Mouse (Mus musculus) frontal cortex, postnatal 25 days (tissue): ENCODE results near the gene Isg20l2.

Source experiments
- DNase-seq, 2 experiments: peaks; one replicate each; pipeline ENCODE4 v3.0.0; 2022; ENCODE audit warnings: low spot score in 2 of 2

Isg20l2 gene

DNA sequence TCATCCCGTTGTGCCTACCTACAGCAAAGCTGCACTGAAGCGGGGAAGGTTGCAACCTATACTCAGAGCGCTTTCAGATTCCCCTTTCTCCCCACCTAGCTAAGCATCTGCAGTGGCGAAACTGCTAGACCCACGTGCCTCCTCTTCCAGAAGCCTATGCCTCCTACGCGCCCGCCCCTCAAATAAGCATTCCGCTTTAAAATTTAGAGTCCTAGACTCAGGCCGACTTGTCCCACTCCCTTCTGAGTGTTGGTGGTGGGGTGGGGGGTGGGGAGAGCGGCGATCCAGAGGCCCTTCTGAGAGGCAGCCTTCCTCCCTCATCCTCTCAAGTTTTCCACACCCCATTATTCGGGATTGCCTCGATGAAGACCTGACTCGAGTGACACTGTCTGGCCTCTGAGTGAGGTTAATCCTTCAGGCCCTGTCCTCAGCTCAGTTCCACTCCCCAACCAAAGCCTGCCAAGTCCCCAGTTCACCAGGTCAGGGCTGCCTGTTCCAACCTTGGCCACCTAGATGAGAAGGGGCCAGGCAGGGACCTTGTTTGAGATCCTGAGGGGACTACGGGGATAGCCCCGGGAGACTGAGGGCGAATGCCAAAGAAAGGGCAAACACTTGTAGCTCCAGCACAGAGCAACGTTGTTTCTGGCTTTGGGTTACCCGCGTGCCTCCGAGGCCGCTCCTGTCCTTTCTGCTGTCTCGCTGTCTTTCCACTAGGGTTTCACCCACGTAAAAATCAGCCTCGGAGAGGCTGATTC lies 17.1 kb downstream of the Isg20l2 start:
- no peak for DNase-seq

DNA sequence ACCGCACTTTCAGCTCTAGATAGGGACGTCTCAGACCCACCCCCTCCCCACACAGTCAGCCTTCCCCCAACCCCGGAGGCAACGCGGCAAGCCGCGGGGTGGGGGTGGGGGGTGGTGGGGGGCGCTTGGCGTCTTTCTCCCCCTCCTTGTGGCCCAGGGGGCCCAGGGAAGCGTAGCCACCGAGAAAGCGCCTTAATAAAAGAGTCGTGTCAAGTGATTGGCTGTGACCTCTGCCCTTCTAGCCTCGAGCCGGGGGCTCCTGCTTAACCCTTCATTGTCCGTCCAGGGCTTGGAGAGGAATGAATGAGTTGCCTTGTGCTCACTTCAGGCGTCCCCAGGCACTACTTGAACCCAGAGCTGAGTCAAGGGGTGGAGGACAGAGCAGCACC lies 17.7 kb downstream of the Isg20l2 start:
- no peak for DNase-seq

DNA sequence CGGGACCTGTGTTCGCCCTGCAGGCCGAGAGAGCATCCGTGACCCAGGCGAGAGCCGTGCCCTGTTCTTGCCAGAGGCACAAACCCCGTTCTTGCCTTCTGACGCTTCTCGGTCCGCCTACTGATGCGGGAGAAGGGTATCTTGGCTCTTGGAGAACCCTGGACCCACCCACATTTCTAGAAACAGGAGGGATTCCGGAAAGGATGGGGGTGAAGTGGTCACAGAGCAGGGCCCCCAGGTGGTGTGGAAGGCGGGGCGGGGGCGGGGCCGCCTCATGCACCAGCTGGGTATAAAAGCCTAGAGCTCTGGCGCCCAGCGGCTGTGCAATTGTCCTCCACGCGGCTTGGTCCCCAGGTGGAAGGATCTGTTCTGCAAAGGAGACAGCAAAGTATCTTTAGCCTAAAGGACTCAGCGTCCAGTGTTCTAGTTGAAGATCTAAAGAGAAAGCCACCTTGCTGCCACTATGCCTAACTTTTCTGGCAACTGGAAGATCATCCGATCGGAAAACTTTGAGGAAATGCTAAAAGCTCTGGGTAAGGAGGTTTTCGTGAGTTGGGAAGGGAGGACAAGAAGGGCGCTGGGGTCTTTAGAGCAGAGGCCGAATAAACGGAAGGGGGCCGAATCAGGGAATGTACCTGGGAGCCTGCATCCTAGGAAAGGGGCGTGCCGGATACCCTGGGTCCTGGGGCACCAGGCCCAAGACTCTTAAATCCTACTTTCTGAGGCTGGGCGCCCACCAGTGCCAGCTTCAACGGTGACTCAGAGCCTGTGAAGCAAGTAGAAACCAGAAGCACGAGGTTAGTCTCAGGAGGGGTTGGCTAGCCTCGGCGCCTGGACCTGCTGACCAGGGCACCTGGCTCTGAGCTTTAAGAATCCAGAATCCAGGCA lies 18.5 kb downstream of the Isg20l2 start, which contains the start of gene Crabp2:
TSS of gene Crabp2 (plus strand) at position 289 of the 888 bp plus-strand sequence.
- DNase-seq, result no peak

DNA sequence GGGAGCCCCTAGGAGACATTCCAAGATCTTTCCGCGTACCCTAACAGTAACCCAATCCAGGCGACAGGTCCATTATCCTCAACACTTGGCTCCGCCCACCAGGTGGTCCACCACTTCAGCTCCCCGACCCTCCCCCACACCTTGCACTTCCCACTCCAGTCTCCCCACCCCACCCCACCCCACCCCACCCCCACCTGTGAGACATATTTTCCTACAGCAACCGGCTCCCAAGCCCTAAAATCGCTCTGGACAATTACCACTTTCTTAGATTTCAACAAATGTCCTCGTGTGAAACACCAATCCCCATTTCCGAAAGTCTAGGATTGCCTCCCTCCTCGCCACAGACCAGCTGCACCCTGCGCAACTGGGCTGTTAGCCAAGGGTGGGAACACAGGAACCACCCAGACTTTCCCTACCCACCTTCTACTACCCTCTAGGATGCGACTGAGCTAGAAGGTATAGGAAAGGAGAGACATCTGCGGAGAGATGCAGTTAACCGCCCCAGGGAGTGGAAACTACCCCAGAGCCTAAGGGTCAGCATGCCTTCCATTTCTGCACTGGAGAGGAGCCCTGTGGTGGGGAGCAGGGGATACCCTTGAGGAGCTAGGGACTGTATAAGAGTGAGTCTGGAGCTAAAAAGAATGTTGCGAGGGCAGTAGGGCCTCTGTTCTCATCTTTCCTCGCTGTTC lies 19.3 kb downstream of the Isg20l2 start:
- no peak for DNase-seq

DNA sequence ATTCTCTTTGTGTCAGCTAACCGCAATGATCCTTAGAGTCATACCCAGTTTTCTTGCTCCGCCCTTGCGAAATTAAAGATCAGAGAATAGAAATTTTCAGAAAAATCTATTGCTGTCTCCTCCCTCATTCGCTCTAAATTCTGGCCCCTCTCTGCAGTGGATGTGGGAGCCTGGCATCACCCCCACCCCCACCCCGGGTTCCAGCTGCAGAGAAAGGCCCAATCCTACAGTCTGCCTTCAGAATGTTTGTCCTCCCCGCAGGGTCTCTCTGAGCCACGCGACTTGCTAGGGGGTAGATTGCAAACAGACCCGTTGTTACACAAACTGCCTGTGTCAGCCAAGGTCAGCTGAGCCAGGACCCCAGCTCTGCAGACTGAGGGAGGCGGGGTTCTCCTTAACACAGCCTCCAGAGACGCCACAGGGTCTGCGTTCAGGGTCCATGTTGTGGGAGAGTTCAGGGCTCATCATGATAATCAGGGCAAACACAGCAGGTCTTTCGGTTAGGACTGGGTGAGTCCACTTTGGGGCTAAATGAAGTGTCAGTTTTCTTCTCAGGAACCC lies 19.9 kb downstream of the Isg20l2 start:
- no peak for DNase-seq

DNA sequence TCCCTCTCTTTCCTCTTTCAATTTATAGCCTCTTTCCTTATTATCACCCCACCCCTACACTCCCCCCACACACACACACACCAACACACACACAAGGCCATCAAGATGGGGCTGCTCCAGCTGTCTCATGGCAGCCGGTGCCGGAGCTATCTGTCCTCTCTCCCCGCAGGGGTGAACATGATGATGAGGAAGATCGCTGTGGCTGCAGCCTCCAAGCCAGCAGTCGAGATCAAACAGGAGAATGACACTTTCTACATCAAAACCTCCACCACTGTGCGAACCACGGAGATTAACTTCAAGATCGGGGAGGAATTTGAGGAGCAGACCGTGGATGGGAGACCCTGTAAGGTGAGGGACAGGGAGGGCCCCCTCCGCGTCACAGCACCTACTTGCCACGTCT lies 21.8 kb downstream of the Isg20l2 start:
- no peak for DNase-seq

DNA sequence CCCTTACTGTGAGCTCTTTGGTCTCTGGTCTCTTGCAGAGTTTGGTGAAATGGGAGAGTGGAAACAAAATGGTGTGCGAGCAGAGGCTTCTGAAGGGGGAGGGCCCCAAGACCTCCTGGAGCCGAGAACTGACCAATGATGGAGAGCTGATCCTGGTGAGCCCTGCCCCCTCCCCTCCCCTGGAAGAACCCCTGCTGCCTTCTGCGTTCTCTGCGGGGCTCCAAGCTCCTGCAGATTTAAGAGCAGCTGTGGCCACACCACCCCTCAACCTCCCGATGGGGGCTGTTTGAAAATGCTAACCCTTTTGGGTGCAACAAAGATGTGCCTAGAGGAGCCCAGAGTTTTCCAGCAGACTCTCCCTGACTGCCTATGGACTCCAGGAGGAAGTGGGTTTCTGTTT lies 22.3 kb downstream of the Isg20l2 start:
- DNase-seq, result no peak

DNA sequence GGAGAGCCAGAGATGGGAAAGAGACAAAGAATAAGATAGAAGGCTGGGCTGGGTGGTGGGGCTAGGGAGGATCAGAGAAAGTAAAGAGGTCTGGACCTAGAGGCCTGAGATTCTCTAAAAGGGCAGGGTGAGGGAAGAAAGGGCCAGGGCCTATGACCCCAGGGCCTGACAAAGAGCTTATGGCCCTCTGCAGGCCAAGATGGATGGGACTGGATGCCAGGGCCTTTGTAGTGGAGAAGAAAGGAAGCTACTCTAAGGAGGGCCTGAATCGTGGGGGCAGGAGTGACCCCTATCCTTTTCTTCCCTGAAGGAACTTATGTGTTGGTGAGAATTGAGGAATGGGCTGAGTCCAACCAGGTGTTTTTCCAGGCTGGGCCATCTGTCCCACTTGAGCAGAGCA lies 27.9 kb downstream of the Isg20l2 start:
- DNase-seq, result no peak

DNA sequence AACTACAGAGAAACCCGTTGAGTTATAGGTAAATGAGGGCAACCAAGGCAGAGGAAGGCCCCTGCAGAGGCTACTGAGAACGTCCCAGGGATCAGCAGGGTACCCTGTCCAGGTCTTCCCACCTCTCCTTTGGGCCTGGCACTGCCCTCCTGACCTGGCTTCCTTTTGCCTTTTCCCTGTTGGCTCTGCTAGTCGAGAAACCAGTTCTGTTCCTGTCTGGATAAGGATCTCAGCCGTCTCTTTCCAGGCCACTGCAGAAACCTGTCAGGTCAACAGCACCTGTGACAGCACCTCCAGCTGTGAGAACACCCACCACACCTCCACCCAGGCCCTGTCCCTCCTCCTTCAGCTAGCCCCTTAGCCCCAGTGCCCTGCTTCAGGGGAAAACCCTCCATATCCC lies 28.4 kb downstream of the Isg20l2 start:
- DNase-seq, result no peak

DNA sequence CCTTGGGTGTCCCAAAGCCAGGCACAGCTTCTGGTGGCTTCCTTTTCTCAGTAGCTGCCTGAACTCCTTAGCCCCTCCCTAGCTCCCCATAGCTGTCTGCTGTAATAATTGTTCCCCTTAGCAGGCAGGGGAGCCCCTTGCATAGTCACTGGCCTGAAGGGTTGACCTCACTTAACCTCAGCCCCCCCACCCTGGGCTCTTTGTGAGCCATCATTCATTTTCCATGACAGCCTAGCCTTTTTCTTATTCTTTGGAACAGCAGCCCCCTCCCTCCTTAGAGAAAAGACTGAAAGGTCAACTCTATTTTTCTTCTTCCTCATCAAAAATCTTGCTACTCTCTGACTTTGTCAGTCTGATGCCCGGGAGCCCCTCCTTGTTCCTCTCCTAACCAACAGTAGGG lies 28.9 kb downstream of the Isg20l2 start:
- no peak for DNase-seq

DNA sequence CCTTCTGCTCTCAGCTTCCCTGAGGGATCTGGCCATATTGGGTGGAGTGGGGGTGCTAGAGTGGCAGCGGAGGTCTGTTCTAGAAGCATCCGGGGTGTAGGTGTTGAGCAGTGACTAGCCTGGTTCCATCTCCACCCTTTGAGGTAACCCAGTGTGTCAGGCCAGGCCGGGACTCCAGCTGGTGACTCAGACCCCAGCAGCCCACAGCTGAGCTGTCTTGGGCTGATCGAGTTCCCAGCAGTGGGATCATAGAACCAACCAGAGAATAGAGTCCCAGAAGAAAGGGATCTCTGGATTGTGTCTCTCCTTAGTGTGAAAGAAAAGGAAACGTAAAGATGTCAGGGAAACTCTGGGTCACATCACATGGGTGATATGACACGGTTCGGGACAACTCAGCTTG lies 29.3 kb downstream of the Isg20l2 start:
- no peak for DNase-seq

DNA sequence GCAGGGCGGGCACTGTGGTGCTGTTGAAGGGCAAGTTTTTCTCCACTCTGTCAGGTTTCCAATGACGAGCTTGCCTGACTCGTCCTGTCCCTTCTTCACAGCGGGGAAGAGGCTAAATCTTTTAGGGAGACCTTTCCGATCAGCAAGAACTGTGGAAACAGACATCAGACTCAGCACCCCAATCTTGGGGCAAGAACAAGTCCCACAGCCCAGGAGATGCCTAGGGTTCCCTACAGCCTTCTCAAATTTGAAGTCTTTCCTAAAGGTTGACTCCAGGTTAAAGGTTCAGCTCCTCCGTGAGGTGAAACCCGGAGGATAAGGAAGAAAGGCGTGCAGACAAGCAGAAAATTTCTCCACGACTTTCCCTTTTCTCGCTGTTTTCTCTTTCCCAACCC lies 30.1 kb downstream of the Isg20l2 start:
- no peak for DNase-seq

DNA sequence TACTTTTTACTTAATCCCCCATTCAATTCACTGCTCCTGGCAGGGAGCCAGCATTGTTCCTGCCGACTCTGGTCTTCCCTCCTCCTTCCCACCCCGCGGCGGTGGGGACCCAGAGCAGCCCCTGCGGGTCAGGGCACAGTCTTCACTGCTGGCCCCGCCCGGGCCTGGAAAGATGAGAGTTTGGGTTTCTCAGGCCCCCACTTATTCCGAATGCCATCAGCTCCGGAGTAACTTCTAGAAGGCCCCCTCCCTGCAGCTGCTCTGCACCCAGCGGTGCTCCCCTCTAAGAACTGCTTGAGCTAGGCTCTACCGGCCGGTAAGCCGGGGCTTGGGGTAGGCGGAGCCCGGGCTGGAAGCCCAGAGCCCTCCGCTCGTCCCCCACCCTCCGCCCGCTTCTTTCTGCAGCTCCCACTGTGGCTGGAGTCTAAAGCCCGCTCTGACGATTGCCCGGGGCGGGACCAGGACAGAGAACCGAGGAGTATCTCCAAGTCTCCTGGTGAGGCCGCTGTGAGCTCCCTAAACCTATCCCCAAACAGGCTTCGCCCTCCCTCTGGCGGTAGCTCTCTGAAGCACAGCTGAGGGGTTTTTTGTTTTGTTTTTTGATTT lies 30.6 kb downstream of the Isg20l2 start:
- DNase-seq, result peak; percentile 48 to 56

DNA sequence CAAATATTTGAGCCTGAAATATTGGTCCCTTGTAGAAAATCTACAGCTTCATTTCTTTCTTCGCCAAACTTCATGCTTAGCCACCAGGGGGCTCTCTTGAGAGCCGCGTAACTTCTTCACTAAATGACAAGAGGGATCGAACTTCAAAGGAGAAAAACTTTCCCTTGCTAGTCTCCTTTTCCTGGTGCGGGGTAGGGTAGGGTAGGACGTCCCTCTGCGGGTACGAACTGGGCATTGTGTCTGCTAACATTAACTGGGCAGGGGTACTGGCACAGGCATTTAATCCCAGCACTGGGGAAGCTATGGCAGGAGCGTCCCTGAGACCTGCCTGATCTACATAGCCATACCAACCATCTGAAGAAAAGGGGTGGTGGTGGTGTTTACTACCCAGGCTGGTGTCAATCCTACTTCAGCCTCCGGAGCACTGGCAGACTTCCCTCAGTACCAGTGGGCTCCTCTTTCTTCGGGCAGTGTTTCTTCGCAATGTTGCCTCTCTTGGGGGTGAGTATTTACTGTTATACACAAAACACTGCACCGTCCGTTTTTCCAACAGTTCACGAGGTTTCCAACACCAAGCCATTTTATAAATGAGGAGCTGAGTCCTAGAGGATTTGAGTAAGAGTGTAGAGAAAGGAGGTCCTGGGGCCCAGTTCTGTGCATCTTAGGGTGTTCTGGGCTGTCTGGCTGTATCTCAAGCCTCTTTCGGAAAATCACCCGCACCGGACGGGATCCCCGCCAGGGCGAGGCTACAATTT lies 40.2 kb downstream of the Isg20l2 start:
- DNase-seq, result no peak

DNA sequence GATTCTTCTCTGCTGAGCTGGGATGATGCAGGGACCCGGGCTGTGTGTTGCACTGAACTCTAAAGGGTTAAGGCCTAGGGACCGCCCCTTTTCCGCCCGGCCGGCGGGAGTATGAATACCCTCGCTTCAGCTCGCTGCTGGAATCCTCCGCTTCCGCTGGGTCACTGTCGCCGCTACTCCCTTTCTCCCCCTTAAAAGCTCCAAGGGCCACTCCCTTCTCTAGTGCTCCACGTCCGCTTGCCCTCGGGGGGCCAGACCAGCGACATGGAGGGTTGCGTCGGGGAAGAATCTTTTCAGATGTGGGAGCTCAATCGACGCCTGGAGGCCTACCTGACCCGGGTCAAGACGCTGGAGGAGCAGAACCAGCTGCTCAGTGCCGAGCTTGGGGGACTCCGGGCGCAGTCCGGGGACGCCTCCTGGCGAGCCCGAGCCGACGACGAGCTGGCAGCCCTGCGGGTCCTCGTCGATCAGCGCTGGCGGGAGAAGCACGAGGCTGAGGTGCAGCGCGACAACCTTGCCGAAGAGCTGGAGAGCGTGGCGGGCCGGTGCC lies 40.9 kb downstream of the Isg20l2 start, which contains the start of gene Nes:
TSS of gene Nes (plus strand) at position 140 of the 550 bp plus-strand sequence.
- no peak for DNase-seq

DNA sequence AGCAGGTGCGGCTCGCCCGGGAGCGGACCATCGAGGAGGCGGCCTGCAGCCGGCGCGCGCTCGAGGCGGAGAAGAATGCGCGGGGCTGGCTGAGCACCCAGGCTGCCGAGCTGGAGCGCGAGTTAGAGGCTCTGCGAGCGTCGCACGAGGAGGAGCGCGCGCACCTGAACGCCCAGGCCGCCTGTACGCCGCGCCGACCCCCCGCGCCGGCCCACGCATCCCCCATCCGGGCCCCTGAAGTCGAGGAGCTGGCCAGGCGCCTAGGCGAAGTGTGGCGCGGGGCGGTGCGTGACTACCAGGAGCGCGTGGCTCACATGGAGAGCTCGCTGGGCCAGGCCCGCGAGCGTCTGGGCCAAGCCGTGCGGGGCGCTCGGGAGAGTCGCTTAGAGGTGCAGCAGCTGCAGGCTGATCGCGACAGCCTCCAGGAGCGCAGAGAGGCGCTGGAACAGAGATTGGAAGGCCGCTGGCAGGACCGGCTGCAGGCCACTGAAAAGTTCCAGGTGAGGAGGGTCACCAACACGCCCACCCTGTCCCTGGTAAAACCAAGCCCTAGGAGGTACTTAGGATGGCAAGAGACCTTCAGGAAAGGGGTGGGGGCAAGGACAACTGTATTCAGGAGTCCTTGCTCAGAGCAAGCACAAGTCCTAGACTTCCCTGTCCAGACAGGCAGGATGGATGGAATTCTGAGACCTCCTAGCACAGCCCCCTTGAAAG lies 41.5 kb downstream of the Isg20l2 start:
- no peak for DNase-seq

DNA sequence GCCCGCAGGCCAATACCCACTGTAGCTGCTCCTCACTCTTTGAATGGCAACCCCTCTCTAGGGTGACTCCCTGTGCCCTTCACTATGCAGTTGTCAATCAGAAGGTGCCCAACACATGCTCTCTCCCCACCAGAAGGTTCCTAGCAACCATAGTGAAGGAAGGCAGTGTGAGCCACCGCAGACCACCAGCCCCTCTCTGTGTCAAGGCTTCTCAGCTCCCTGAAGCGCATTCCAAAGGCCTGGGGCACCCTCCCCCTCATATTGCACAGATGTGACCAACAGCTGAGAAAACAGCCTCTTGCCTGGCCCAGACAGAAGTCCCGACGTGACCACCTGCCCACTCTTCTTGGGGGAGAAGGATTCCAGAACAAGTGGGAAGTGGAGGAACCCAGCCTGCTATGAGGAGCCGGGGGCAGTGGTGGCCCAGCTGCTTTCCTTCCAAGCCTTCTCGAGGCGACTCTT lies 42.1 kb downstream of the Isg20l2 start:
- no peak for DNase-seq

DNA sequence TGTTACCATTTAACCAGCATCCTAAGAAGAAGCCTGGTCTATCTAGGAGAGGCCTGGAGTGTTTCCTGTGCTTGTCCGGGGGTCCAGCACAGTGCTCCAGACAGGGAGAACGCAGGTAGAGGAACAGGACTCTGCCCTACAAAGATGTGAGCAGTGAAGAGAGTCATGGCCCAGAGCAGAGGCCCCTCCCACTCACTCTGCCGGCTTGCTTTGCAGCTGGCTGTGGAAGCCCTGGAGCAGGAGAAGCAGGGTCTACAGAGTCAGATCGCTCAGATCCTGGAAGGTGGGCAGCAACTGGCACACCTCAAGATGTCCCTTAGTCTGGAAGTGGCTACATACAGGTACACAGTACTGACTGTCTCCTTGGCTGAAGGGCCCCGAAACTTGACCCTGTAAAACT lies 42.7 kb downstream of the Isg20l2 start:
- no peak for DNase-seq

DNA sequence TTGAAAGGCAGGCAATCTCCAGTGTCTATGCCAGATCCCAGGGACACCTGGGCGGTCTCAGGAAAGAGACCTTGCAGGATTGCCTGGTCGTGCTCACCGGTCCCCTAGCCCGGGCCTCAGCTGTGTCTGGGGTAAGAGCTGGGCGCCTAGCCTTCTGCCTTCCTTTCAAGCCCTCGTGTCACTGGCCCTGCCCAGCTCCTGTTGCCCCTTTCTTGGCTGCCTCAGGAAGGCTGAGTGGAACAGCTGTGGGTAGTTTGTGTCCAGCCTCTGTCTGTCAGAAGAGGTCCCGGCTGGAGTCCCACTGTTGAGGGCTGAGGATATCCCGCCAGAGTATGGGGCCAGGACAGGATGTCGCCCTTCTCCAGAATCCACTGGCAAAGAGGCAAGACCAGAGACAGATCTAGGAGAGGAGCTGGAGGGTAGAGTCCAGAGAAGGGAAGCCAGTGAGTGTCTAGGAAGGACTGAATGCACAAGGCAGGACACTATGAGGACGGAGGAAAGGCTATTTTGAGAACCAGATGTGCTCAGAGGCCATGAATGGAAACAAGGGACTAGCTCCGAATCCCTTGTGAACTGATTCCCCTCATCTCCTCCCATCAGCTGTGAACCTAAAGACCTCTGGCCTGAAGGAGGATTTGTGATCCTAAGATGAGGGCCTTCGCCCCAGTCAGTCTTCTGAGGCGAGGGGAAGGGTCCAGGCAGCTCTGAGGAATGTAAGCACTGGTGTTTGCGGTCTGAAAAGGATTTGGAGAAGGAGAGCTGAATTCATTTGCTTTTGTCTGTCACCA lies 43.7 kb downstream of the Isg20l2 start:
- no peak for DNase-seq
